Comparison of ENCODE assay signal across 8 mouse cellular contexts in genomic region chr2:130840846-130841245, GRCm38 (mm10).
DNase-seq lines count a peak whose midpoint lies in the region; ATAC-seq and TF ChIP-seq lines count a peak whose summit lies in the region.

No protein-coding gene starts in this region.

- H3K4me3 ChIP-seq in cerebellum, adult 2 months (replicated peaks; ENCODE audit: insufficient read depth, low read depth, low read length), result peak overlapping the region; percentile 99
- peak overlapping the region; percentile 97 for H3K4me3 ChIP-seq in intestine, embryonic 14.5 days (ENCODE audit: low read depth, low read length)

- no peaks in the 10 kb centered on the region for H3K9me3 ChIP-seq in intestine, embryonic 14.5 days (ENCODE audit: control insufficient read depth, low read length)

- no peak for TF ChIP-seq CTCF in cerebellum, adult 2 months (IDR thresholded peaks at IDR 0.05; ENCODE audit: borderline replicate concordance, insufficient read depth, low read depth, low read length)

- H3K36me3 ChIP-seq in intestine, embryonic 14.5 days (ENCODE audit: control insufficient read depth, insufficient read depth, low read length), result no peaks in the 10 kb centered on the region

- no peaks in the 10 kb centered on the region for H3K27me3 ChIP-seq in cerebellum, adult 2 months (ENCODE audit: control insufficient read depth, insufficient read depth, low read length)
- H3K27me3 ChIP-seq in intestine, embryonic 14.5 days (replicated peaks; ENCODE audit: control insufficient read depth, insufficient read depth, low read length), result no peaks in the 10 kb centered on the region

- H3K9ac ChIP-seq in intestine, embryonic 14.5 days (ENCODE audit: low read length), result no peak overlapping the region

- H3K27ac ChIP-seq in cerebellum, adult 2 months (ENCODE audit: insufficient read depth, low read length), result no peak overlapping the region
- peak overlapping the region; percentile 88 for H3K27ac ChIP-seq in intestine, embryonic 14.5 days (ENCODE audit: low read depth)

- DNase-seq in B cell, adult 2 months, result peak; percentile 30 to 46
- DNase-seq in cerebellum, adult 2 months, result peak; percentile 75 to 88
- peak; percentile 82 for DNase-seq in forelimb bud, embryonic 11.5 days (ENCODE audit: low read depth, low spot score)
- DNase-seq in intestine, embryonic 14.5 days (ENCODE audit: low spot score), result peak; percentile 70
- DNase-seq in left cerebral cortex, adult 8-10 months (ENCODE audit: low spot score in 2 of 2), result peak; percentile 65 to 88
- DNase-seq in lung, postnatal 4 days, result peak; percentile 25 to 73
- DNase-seq in right cerebral cortex, postnatal 36 days (ENCODE audit: low spot score in 2 of 2), result peak; percentile 68 to 80

- no peak for TF ChIP-seq POLR2A in cerebellum, adult 2 months (IDR thresholded peaks at IDR 0.05; ENCODE audit: borderline replicate concordance, insufficient read depth, low read length)

- peak overlapping the region; percentile 84 for H3K4me2 ChIP-seq in intestine, embryonic 14.5 days (ENCODE audit: low read length)

- WGBS in cerebellum, adult 2 months, result 3% methylated on average over 4 of the region's 4 CpGs
- 9% methylated on average over 4 of the region's 4 CpGs for WGBS in intestine, embryonic 14.5 days

- peak; percentile 58 for ATAC-seq in intestine, embryonic 14.5 days (replicated peaks; ENCODE audit: low FRiP score, low TSS enrichment, low read depth)
- ATAC-seq in monocyte, adult 5-6 weeks (replicated peaks; ENCODE audit: insufficient number of reproducible peaks, low FRiP score, low TSS enrichment, poor library complexity, severe bottlenecking), result no peak

- H3K4me1 ChIP-seq in cerebellum, adult 2 months (ENCODE audit: control insufficient read depth, insufficient read depth, low read length), result peaks cover 2% of the 10 kb centered on the region; the same call in 1 of the 2 replicates
- peaks cover 19% of the 10 kb centered on the region for H3K4me1 ChIP-seq in intestine, embryonic 14.5 days (replicated peaks; ENCODE audit: control insufficient read depth, insufficient read depth, low read length)
